Mouse (Mus musculus) brain, embryonic 14.5 days (tissue): ENCODE data around the gene 1700018B08Rik.

Source experiments
- CTCF ChIP-seq: fragments of 200-500 bp; IDR thresholded peaks from 2 replicates; pipeline ENCODE4 v1.5.1; 2012; ENCODE audit warnings: inconsistent platforms, mild to moderate bottlenecking, moderate library complexity, borderline replicate concordance; ENCODE audit not compliant: insufficient read depth, insufficient read length; ENCODE audit errors: extremely low read depth
- POLR2A ChIP-seq: fragments of 200-500 bp; IDR thresholded peaks from 2 replicates; pipeline ENCODE4 v1.6.1; 2012; ENCODE audit warnings: mild to moderate bottlenecking, inconsistent platforms, borderline replicate concordance; ENCODE audit not compliant: poor library complexity, insufficient read depth, insufficient read length, severe bottlenecking; ENCODE audit errors: extremely low read depth

DNA sequence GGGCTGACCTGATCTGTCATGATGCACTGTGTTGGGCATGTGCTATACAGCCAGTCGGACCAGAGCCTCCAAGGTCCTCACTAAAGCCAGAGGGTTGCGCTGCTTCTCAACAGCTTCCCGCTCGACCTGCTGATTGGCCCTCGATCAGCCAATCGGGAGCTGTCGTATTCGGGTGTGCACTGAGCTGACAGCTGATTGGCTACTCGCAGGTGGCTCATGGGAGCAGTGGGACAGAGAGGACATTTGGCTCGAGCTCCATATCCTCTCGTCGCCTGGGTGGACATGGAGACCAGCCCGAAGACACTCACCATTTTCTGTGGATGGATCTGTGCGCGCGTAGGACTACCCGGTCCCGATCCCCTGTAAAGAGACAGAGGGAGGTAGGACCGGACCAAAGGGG lies 2.3 kb downstream of the 1700018B08Rik start:
- TF ChIP-seq CTCF (no peak), POLR2A (no peak)
